Mouse (Mus musculus): ENCODE measurements around the gene Micu2. TPM values are rescaled to one million over a fixed set of nuclear protein-coding genes. Genes with fewer than 3 reads are reported as not detected.

Micu2 gene
- polyA plus RNA-seq, 1 experiment = 10.7 TPM

DNA sequence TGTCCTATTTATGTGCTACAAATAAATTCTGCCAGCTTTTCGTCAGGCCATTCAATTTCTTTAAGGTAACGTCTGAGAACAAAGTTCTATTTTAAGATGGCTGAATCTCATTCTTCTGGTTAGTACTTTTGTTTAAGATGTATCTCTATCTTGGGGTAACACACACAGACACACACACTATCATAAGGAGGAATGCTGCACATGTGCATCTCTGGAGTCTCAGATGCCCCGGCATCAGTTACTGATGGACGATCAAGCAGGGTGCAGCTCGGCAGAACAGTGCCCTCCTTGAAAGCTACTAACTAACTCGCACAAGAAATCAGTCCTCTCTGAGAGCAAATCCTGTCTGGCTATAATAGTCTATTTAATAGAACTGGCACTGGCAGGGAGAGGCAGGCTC, 30.2 kb downstream of the Micu2 start:
- H3K4me1 ChIP-seq (ENCODE audit: control insufficient read depth, insufficient read depth, insufficient read length) = no peaks in the 10 kb centered on the region
- no peak overlapping the region for H3K4me3 ChIP-seq (ENCODE audit: extremely low read depth, insufficient read depth, insufficient read length)
- H3K36me3 ChIP-seq (ENCODE audit: control insufficient read depth, insufficient read depth, low read length) = peaks cover 7% of the 10 kb centered on the region
- DNase-seq (ENCODE audit: low read depth in 1 of 2, low spot score in 2 of 2) = no peak
- H3K27ac ChIP-seq (ENCODE audit: insufficient read depth, low read length) = no peak overlapping the region
- H3K27me3 ChIP-seq (ENCODE audit: control insufficient read depth, insufficient read depth, low read length) = no peaks in the 10 kb centered on the region
- TF ChIP-seq POLR2A (IDR thresholded peaks at IDR 0.05; ENCODE audit: low read depth, low read length) (no peak), CTCF (IDR thresholded peaks at IDR 0.05; ENCODE audit: extremely low read depth, insufficient read depth, insufficient read length, insufficient replicate concordance) (no peak)
- 86% methylated on average over 6 of the region's 6 CpGs for WGBS

DNA sequence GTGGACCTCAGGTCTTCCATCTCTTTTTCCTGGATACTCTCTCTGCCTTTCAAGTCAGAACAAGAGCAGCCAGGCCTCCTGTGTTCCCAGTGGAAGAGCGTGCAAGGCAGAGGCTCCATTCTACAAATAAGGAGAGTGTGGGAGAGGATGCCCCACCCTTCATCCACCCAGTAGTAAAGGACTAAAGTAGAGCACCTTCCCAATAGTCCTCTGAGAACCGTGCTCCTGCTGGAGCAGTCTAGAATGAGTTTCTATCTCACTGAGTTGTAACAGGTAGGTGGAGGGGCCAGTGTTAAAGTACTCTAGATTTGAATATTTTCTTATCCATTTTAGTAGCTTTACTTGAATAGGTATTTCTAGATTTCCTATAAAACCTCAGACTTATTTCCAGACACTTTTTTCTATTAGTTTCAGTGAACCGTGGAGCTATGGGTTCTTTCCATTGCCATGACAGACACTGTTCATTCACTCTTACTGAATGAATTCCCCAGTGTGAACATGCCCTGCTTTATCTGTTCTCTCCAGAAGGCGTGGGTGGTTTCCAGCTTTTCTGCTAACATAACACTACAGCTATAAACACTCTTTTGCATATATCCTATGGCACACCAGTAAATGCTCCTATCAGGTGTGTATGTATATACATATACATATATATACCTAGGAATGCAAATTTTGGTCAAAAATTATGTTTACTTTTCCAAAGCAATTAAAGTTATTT, 31.8 kb downstream of the Micu2 start:
- no peaks in the 10 kb centered on the region for H3K4me1 ChIP-seq (ENCODE audit: control insufficient read depth, insufficient read depth, insufficient read length)
- H3K27ac ChIP-seq (ENCODE audit: insufficient read depth, low read length) = no peak overlapping the region
- no peak overlapping the region for H3K4me3 ChIP-seq (ENCODE audit: extremely low read depth, insufficient read depth, insufficient read length)
- no peak for DNase-seq (ENCODE audit: low read depth in 1 of 2, low spot score in 2 of 2)
- WGBS = 86% methylated on average over 4 of the region's 4 CpGs
- no peaks in the 10 kb centered on the region for H3K27me3 ChIP-seq (ENCODE audit: control insufficient read depth, insufficient read depth, low read length)
- peaks cover 7% of the 10 kb centered on the region for H3K36me3 ChIP-seq (ENCODE audit: control insufficient read depth, insufficient read depth, low read length)
- TF ChIP-seq POLR2A (IDR thresholded peaks at IDR 0.05; ENCODE audit: low read depth, low read length) = no peak
- TF ChIP-seq CTCF (IDR thresholded peaks at IDR 0.05; ENCODE audit: extremely low read depth, insufficient read depth, insufficient read length, insufficient replicate concordance) = no peak

DNA sequence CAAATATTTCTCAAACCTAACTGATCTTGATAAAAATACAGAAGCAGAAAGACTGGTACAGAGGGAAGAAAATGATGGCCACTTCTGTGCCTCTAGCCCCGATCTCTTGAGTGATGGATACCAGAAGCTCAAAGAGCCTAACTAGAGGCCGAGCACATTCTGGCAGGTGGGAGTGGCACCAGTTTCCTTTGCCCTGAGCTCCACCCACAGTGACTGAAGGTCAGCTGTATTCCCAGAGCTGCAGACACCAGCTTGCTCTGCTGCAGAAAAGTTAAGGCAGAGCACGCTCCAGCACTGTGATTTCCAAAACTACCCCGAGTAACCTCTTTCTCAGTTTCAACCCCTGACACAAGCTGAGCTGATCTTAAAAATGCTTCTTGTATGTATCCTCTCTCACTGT, 37.2 kb downstream of the Micu2 start:
- no peaks in the 10 kb centered on the region; the same call in 1 of the 2 replicates for H3K36me3 ChIP-seq (ENCODE audit: control insufficient read depth, insufficient read depth, low read length)
- no peak overlapping the region for H3K27ac ChIP-seq (ENCODE audit: insufficient read depth, low read length)
- TF ChIP-seq POLR2A (IDR thresholded peaks at IDR 0.05; ENCODE audit: low read depth, low read length) (no peak), CTCF (IDR thresholded peaks at IDR 0.05; ENCODE audit: extremely low read depth, insufficient read depth, insufficient read length, insufficient replicate concordance) (no peak)
- WGBS = 80% methylated on average over 4 of the region's 4 CpGs
- no peak for DNase-seq (ENCODE audit: low read depth in 1 of 2, low spot score in 2 of 2)
- H3K4me3 ChIP-seq (ENCODE audit: extremely low read depth, insufficient read depth, insufficient read length) = no peak overlapping the region
- no peaks in the 10 kb centered on the region for H3K4me1 ChIP-seq (ENCODE audit: control insufficient read depth, insufficient read depth, insufficient read length)
- H3K27me3 ChIP-seq (ENCODE audit: control insufficient read depth, insufficient read depth, low read length) = no peaks in the 10 kb centered on the region

DNA sequence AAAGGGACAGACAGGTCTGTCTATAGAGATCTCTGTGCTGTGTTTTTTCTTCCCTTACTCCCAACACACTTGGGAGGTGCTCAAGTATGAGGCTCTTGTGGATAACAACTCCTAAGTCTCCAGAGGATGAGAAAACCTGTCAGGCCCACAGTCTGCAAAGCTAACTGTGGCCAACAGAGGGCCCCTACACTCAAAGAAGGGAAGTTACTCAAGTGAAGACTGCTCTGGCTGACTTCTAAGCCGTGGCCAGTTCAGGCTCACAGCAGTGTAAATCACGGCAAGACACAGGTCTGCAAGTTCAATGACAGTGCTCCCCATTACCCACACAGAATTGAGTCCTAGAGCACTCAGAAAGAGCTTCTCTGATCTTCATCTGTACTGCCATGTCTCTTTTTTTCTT, 48.0 kb downstream of the Micu2 start:
- WGBS = 41% methylated on average over 2 of the region's 2 CpGs
- H3K36me3 ChIP-seq (ENCODE audit: control insufficient read depth, insufficient read depth, low read length) = peaks cover 3% of the 10 kb centered on the region
- TF ChIP-seq POLR2A (IDR thresholded peaks at IDR 0.05; ENCODE audit: low read depth, low read length) = no peak
- TF ChIP-seq CTCF (IDR thresholded peaks at IDR 0.05; ENCODE audit: extremely low read depth, insufficient read depth, insufficient read length, insufficient replicate concordance) = peak; percentile 13; the same call in 1 of the 2 replicates
- no peak overlapping the region for H3K27ac ChIP-seq (ENCODE audit: insufficient read depth, low read length)
- H3K4me1 ChIP-seq (ENCODE audit: control insufficient read depth, insufficient read depth, insufficient read length) = no peaks in the 10 kb centered on the region
- peak in 1 of 2 experiments; percentile 6 for DNase-seq (ENCODE audit: low read depth in 1 of 2, low spot score in 2 of 2)
- H3K4me3 ChIP-seq (ENCODE audit: extremely low read depth, insufficient read depth, insufficient read length) = no peak overlapping the region
- no peaks in the 10 kb centered on the region for H3K27me3 ChIP-seq (ENCODE audit: control insufficient read depth, insufficient read depth, low read length)

DNA sequence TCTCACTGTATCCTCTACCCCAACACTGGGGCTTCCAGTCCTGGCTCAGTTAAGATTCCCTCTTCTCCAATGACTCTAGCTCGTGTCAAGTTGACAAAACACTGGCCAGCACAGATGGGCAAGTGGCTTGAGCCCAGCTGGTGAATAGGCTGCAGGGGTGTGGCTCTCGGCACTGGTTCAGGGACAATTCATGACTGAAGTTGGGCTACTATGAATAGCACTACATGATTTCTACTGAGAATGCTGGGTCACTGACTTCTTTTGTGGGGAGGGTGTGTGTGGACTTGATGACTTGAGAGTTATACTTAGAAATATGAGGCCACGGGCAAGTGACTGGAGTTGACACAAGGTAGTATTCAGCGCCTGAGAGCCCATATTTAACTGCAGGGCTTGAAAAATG, 53.2 kb downstream of the Micu2 start:
- H3K27ac ChIP-seq (ENCODE audit: insufficient read depth, low read length) = no peak overlapping the region
- DNase-seq (ENCODE audit: low read depth in 1 of 2, low spot score in 2 of 2) = no peak
- peaks cover 14% of the 10 kb centered on the region; the same call in 1 of the 2 replicates for H3K36me3 ChIP-seq (ENCODE audit: control insufficient read depth, insufficient read depth, low read length)
- no peaks in the 10 kb centered on the region for H3K27me3 ChIP-seq (ENCODE audit: control insufficient read depth, insufficient read depth, low read length)
- WGBS = 90% methylated on average over 4 of the region's 4 CpGs
- no peaks in the 10 kb centered on the region for H3K4me1 ChIP-seq (ENCODE audit: control insufficient read depth, insufficient read depth, insufficient read length)
- H3K4me3 ChIP-seq (ENCODE audit: extremely low read depth, insufficient read depth, insufficient read length) = no peak overlapping the region
- TF ChIP-seq POLR2A (IDR thresholded peaks at IDR 0.05; ENCODE audit: low read depth, low read length) (no peak), CTCF (IDR thresholded peaks at IDR 0.05; ENCODE audit: extremely low read depth, insufficient read depth, insufficient read length, insufficient replicate concordance) (no peak)

DNA sequence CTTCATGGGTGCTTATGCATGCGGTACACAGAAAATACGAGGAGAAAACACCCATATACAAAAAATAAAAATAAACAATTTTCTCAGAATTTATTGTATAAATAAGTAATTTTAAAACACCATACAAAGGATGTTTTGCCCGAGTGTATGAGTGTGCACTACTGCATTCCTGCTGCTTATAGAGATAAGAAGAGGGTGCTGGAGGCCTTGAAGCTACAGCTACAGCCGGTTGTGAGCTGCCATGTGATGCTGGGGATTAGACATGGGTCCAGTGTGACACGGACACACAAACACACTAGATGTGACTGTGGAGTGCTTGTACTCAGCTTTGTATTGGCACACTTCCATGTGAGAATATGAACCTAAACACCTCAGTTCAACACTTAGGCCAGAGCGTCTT, 61.8 kb downstream of the Micu2 start:
- peaks cover 7% of the 10 kb centered on the region; the same call in 1 of the 2 replicates for H3K36me3 ChIP-seq (ENCODE audit: control insufficient read depth, insufficient read depth, low read length)
- TF ChIP-seq POLR2A (IDR thresholded peaks at IDR 0.05; ENCODE audit: low read depth, low read length) (no peak), CTCF (IDR thresholded peaks at IDR 0.05; ENCODE audit: extremely low read depth, insufficient read depth, insufficient read length, insufficient replicate concordance) (no peak)
- no peaks in the 10 kb centered on the region for H3K4me1 ChIP-seq (ENCODE audit: control insufficient read depth, insufficient read depth, insufficient read length)
- no peaks in the 10 kb centered on the region for H3K27me3 ChIP-seq (ENCODE audit: control insufficient read depth, insufficient read depth, low read length)
- no peak overlapping the region for H3K4me3 ChIP-seq (ENCODE audit: extremely low read depth, insufficient read depth, insufficient read length)
- no peak for DNase-seq (ENCODE audit: low read depth in 1 of 2, low spot score in 2 of 2)
- 87% methylated on average over 6 of the region's 6 CpGs for WGBS
- no peak overlapping the region for H3K27ac ChIP-seq (ENCODE audit: insufficient read depth, low read length)

DNA sequence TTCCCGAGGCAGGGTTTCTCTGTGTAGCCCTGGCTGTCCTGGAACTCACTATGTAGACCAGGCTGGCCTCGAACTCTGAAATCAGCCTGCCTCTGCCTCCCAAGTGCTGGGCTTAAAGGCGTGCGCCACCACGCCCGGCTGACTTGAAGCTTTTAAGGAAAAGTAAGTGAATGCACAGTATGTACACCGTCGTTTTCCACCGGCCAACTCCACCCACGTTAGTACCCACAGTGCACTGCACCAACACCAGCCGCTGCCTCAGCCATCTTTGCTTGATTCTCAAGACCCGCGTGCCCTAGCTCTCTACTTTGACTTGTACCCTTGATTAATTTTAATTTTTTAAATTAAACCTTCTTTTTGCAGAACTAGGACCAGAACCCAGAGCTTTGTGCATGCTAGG, 64.4 kb downstream of the Micu2 start:
- no peak for TF ChIP-seq POLR2A (IDR thresholded peaks at IDR 0.05; ENCODE audit: low read depth, low read length)
- TF ChIP-seq CTCF (IDR thresholded peaks at IDR 0.05; ENCODE audit: extremely low read depth, insufficient read depth, insufficient read length, insufficient replicate concordance) = no peak
- no peak for DNase-seq (ENCODE audit: low read depth in 1 of 2, low spot score in 2 of 2)
- H3K27ac ChIP-seq (ENCODE audit: insufficient read depth, low read length) = no peak overlapping the region
- H3K4me3 ChIP-seq (ENCODE audit: extremely low read depth, insufficient read depth, insufficient read length) = no peak overlapping the region
- H3K27me3 ChIP-seq (ENCODE audit: control insufficient read depth, insufficient read depth, low read length) = no peaks in the 10 kb centered on the region
- no peaks in the 10 kb centered on the region for H3K4me1 ChIP-seq (ENCODE audit: control insufficient read depth, insufficient read depth, insufficient read length)
- 94% methylated on average over 13 of the region's 13 CpGs for WGBS
- peaks cover 6% of the 10 kb centered on the region; the same call in 1 of the 2 replicates for H3K36me3 ChIP-seq (ENCODE audit: control insufficient read depth, insufficient read depth, low read length)

Measured in spleen, adult 2 months (tissue).